Mouse (Mus musculus): ENCODE data around the gene Cyth4. TPM values are rescaled to one million over a fixed set of nuclear protein-coding genes. Genes with fewer than 3 reads are reported as not detected.

Gene Cyth4
- total RNA-seq, 2 experiments from 2014 or later: 8.7 to 11.9 TPM

- no peak for DNase-seq (ENCODE audit: low spot score in 2 of 2)
- intact Hi-C loops (cut with DNase I): no loop called here
These were observed 20.5 kb upstream of the Cyth4 start for GRCm38 (mm10) chr15:78576284-78576810.

GRCm38 (mm10) chr15:78583352-78583751, 13.5 kb upstream of the Cyth4 start:
- intact Hi-C loops (cut with DNase I): loop anchor here (5.0 kb wide), 1 partner anchor 71 kb away; no protein-coding TSS in a partner anchor
- DNase-seq (ENCODE audit: low spot score in 2 of 2): no peak

- intact Hi-C loops (cut with DNase I): loop anchor here (5.0 kb wide), 1 partner anchor 37 kb away; no protein-coding TSS in a partner anchor
- no peak for DNase-seq (ENCODE audit: low spot score in 2 of 2)
These were observed 11.4 kb upstream of the Cyth4 start for GRCm38 (mm10) chr15:78585404-78585803.

- intact Hi-C loops (cut with DNase I): loop anchor here (2.0 to 5.0 kb wide), 3 partner anchors 35 to 157 kb away; no protein-coding TSS in a partner anchor
These were observed 9.5 kb upstream of the Cyth4 start for GRCm38 (mm10) chr15:78587050-78587994.

GRCm38 (mm10) chr15:78588049-78588448, 8.8 kb upstream of the Cyth4 start:
- intact Hi-C loops (cut with DNase I): loop anchor here (5.0 kb wide), 1 partner anchor 34 kb away; no protein-coding TSS in a partner anchor
- DNase-seq (ENCODE audit: low spot score in 2 of 2): no peak

More at GRCm38 (mm10) chr15:78587050-78587994, 9.5 kb upstream of the Cyth4 start:
- peak; percentile 85 for DNase-seq (ENCODE audit: low spot score in 2 of 2)

GRCm38 (mm10) chr15:78588900-78589299, 7.9 kb upstream of the Cyth4 start:
- intact Hi-C loops (cut with DNase I): loop anchor here (5.0 kb wide), 1 partner anchor 33 kb away; no protein-coding TSS in a partner anchor
- no peak for DNase-seq (ENCODE audit: low spot score in 2 of 2)

- DNase-seq (ENCODE audit: low spot score in 2 of 2): no peak
- intact Hi-C loops (cut with DNase I): loop anchor here (5.0 kb wide), 1 partner anchor 32 kb away; no protein-coding TSS in a partner anchor
These were observed 6.9 kb upstream of the Cyth4 start for GRCm38 (mm10) chr15:78589936-78590335.

GRCm38 (mm10) chr15:78590785-78591184, 6.1 kb upstream of the Cyth4 start:
- no peak for DNase-seq (ENCODE audit: low spot score in 2 of 2)
- intact Hi-C loops (cut with DNase I): no loop called here

- DNase-seq (ENCODE audit: low spot score in 2 of 2): no peak
- intact Hi-C loops (cut with DNase I): no loop called here
These were observed 5.0 kb upstream of the Cyth4 start for GRCm38 (mm10) chr15:78591680-78592451.

GRCm38 (mm10) chr15:78592452-78592968, 4.3 kb upstream of the Cyth4 start:
- intact Hi-C loops (cut with DNase I): no loop called here
- DNase-seq (ENCODE audit: low spot score in 2 of 2): no peak

GRCm38 (mm10) chr15:78593896-78594425, 2.9 kb upstream of the Cyth4 start:
- DNase-seq (ENCODE audit: low spot score in 2 of 2): no peak
- intact Hi-C loops (cut with DNase I): no loop called here

- DNase-seq (ENCODE audit: low spot score in 2 of 2): no peak
- intact Hi-C loops (cut with DNase I): no loop called here
These were observed 2.0 kb upstream of the Cyth4 start for GRCm38 (mm10) chr15:78594831-78595230.

GRCm38 (mm10) chr15:78595468-78595867, 1.4 kb upstream of the Cyth4 start:
- intact Hi-C loops (cut with DNase I): no loop called here
- no peak for DNase-seq (ENCODE audit: low spot score in 2 of 2)

GRCm38 (mm10) chr15:78596504-78596903, 343 bp upstream of the Cyth4 start:
- intact Hi-C loops (cut with DNase I): no loop called here
- no peak for DNase-seq (ENCODE audit: low spot score in 2 of 2)

GRCm38 (mm10) chr15:78597729-78598128, 882 bp downstream of the Cyth4 start:
- intact Hi-C loops (cut with DNase I): no loop called here
- no peak for DNase-seq (ENCODE audit: low spot score in 2 of 2)

GRCm38 (mm10) chr15:78599124-78599523, 2.3 kb downstream of the Cyth4 start:
- intact Hi-C loops (cut with DNase I): no loop called here

GRCm38 (mm10) chr15:78599529-78600193, 2.8 kb downstream of the Cyth4 start:
- no peak for DNase-seq (ENCODE audit: low spot score in 2 of 2)
- intact Hi-C loops (cut with DNase I): no loop called here

More at GRCm38 (mm10) chr15:78599124-78599523, 2.3 kb downstream of the Cyth4 start:
- no peak for DNase-seq (ENCODE audit: low spot score in 2 of 2)

GRCm38 (mm10) chr15:78601180-78601579, 4.3 kb downstream of the Cyth4 start:
- intact Hi-C loops (cut with DNase I): no loop called here

GRCm38 (mm10) chr15:78604255-78604654, 7.4 kb downstream of the Cyth4 start:
- DNase-seq (ENCODE audit: low spot score in 2 of 2): no peak
- intact Hi-C loops (cut with DNase I): no loop called here

More at GRCm38 (mm10) chr15:78601180-78601579, 4.3 kb downstream of the Cyth4 start:
- no peak for DNase-seq (ENCODE audit: low spot score in 2 of 2)
